Mouse (Mus musculus): ENCODE data around the gene 6330409D20Rik.

6330409D20Rik gene

GRCm38 (mm10) chr2:32724149-32724548, 16.7 kb downstream of the 6330409D20Rik start:
- no peak for DNase-seq (ENCODE audit: low spot score)

- no peak for DNase-seq (ENCODE audit: low spot score)
These were observed 18.2 kb downstream of the 6330409D20Rik start for GRCm38 (mm10) chr2:32722581-32722980.

- DNase-seq (ENCODE audit: low spot score) = no peak
These were observed 18.8 kb downstream of the 6330409D20Rik start for GRCm38 (mm10) chr2:32722046-32722445.

- DNase-seq (ENCODE audit: low spot score) = no peak
These were observed 20.1 kb downstream of the 6330409D20Rik start, which contains the start of gene Sh2d3c for GRCm38 (mm10) chr2:32720681-32721229. Gene Sh2d3c, plus strand, starts transcription at chr2:32721055.

- DNase-seq (ENCODE audit: low spot score) = no peak
These were observed 20.8 kb downstream of the 6330409D20Rik start for GRCm38 (mm10) chr2:32720053-32720452.

GRCm38 (mm10) chr2:32718761-32719160, 22.1 kb downstream of the 6330409D20Rik start:
- no peak for DNase-seq (ENCODE audit: low spot score)

GRCm38 (mm10) chr2:32714987-32715425, 25.8 kb downstream of the 6330409D20Rik start:
- peak; percentile 80 for DNase-seq (ENCODE audit: low spot score)

GRCm38 (mm10) chr2:32714117-32714986, 26.5 kb downstream of the 6330409D20Rik start:
- no peak for DNase-seq (ENCODE audit: low spot score)

- DNase-seq (ENCODE audit: low spot score) = peak; percentile 92
These were observed 27.6 kb downstream of the 6330409D20Rik start, which contains the start of gene Cdk9 for GRCm38 (mm10) chr2:32712934-32713817. Gene Cdk9, minus strand, starts transcription at chr2:32713076.

GRCm38 (mm10) chr2:32712586-32712933, 28.3 kb downstream of the 6330409D20Rik start:
- peak; percentile 97 for DNase-seq (ENCODE audit: low spot score)

- peak; percentile 85 for DNase-seq (ENCODE audit: low spot score)
These were observed 28.7 kb downstream of the 6330409D20Rik start for GRCm38 (mm10) chr2:32712108-32712551.

GRCm38 (mm10) chr2:32711301-32712056, 29.3 kb downstream of the 6330409D20Rik start:
- DNase-seq (ENCODE audit: low spot score) = peak; percentile 35

- no peak for DNase-seq (ENCODE audit: low spot score)
These were observed 30.4 kb downstream of the 6330409D20Rik start for GRCm38 (mm10) chr2:32710425-32710824.

- no peak for DNase-seq (ENCODE audit: low spot score)
These were observed 31.2 kb downstream of the 6330409D20Rik start for GRCm38 (mm10) chr2:32709521-32710137.

GRCm38 (mm10) chr2:32708643-32709042, 32.2 kb downstream of the 6330409D20Rik start:
- DNase-seq (ENCODE audit: low spot score) = peak; percentile 67

GRCm38 (mm10) chr2:32706971-32707370, 33.8 kb downstream of the 6330409D20Rik start:
- no peak for DNase-seq (ENCODE audit: low spot score)

- DNase-seq (ENCODE audit: low spot score) = no peak
These were observed 35.8 kb downstream of the 6330409D20Rik start for GRCm38 (mm10) chr2:32705018-32705417.

GRCm38 (mm10) chr2:32704021-32704421, 36.8 kb downstream of the 6330409D20Rik start, which contains the start of gene Fpgs:
Gene Fpgs, minus strand, starts transcription at chr2:32704145.
- no peak for DNase-seq (ENCODE audit: low spot score)

- no peak for DNase-seq (ENCODE audit: low spot score)
These were observed 37.8 kb downstream of the 6330409D20Rik start for GRCm38 (mm10) chr2:32703046-32703445.

- DNase-seq (ENCODE audit: low spot score) = no peak
These were observed 39.7 kb downstream of the 6330409D20Rik start for GRCm38 (mm10) chr2:32700966-32701743.
